Mouse (Mus musculus): ENCODE measurements around the gene Zc3hav1. TPM values are rescaled to one million over a fixed set of nuclear protein-coding genes. Genes with fewer than 3 reads are reported as not detected.

Gene Zc3hav1
- polyA plus RNA-seq, 1 experiment from 2014 or later, result 1.7 TPM

DNA sequence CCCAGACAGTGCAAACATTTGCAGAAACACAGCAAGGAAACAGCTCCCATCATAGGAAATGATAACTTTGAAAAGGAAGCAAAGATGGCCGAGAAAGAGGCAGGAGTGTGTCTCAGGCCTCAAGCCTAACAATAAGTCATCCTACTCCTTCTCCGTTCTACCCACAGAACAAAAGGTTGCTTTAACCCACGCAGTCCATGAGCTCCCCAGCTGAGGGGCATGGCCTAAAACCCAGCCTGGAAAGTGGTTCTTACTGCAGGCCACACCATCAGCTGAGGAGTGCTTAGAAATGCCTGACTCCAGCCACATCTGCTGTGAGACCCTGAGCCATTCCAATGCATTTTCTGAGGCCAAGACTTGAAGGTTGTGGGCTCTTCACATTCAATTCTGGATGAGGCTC, 10.8 kb downstream of the Zc3hav1 start:
- Histone ChIP-seq H3K36me3 (ENCODE audit: control insufficient read depth, insufficient read depth, low read length) (no peaks in the 10 kb centered on the region), H3K27me3 (ENCODE audit: control insufficient read depth, insufficient read depth, low read length) (no peaks in the 10 kb centered on the region), H3K27ac (ENCODE audit: low read depth, low read length) (no peak overlapping the region), H3K4me1 (ENCODE audit: control insufficient read depth, insufficient read depth, low read length) (no peaks in the 10 kb centered on the region), H3K4me3 (ENCODE audit: low read depth, low read length) (no peak overlapping the region), H3K4me2 (no peak overlapping the region), H3K9me3 (ENCODE audit: control insufficient read depth, low read length) (no peaks in the 10 kb centered on the region), H3K9ac (ENCODE audit: low read length) (no peak overlapping the region)
- WGBS, result 56% methylated on average over 3 of the region's 3 CpGs
- DNase-seq (ENCODE audit: low spot score, missing footprints) (no peak), ATAC-seq (ENCODE audit: low FRiP score) (no peak)

DNA sequence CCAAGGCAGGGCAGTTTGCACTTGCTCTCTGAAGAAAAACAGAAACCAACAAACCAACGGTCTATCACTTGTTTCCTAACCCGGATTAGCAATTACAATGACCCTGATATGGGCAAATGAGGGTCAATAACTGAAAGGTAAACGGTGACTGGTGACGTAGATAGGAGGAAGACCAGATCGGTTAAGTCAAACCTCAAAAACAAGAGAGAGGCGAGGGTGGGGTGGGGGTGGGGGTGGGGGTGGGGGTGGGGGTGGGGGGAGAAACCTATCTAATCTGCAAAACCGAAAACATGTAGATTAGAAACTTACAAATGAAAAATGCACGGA, 11.8 kb downstream of the Zc3hav1 start:
- Histone ChIP-seq H3K27me3 (ENCODE audit: control insufficient read depth, insufficient read depth, low read length) (no peaks in the 10 kb centered on the region), H3K4me3 (ENCODE audit: low read depth, low read length) (no peak overlapping the region), H3K9me3 (ENCODE audit: control insufficient read depth, low read length) (no peaks in the 10 kb centered on the region), H3K4me2 (no peak overlapping the region), H3K27ac (ENCODE audit: low read depth, low read length) (no peak overlapping the region), H3K36me3 (ENCODE audit: control insufficient read depth, insufficient read depth, low read length) (no peaks in the 10 kb centered on the region), H3K9ac (ENCODE audit: low read length) (no peak overlapping the region), H3K4me1 (ENCODE audit: control insufficient read depth, insufficient read depth, low read length) (no peaks in the 10 kb centered on the region)
- no peak for DNase-seq (ENCODE audit: low spot score, missing footprints)
- 85% methylated on average over 8 of the region's 8 CpGs for WGBS
- no peak for ATAC-seq (ENCODE audit: low FRiP score)

- no peaks in the 10 kb centered on the region for H3K36me3 ChIP-seq (ENCODE audit: control insufficient read depth, insufficient read depth, low read length)
- no peak for DNase-seq (ENCODE audit: low spot score, missing footprints)
- no peaks in the 10 kb centered on the region for H3K4me1 ChIP-seq (ENCODE audit: control insufficient read depth, insufficient read depth, low read length)
- H3K27me3 ChIP-seq (ENCODE audit: control insufficient read depth, insufficient read depth, low read length), result no peaks in the 10 kb centered on the region
- ATAC-seq (ENCODE audit: low FRiP score), result no peak
- H3K4me2 ChIP-seq, result no peak overlapping the region
- H3K27ac ChIP-seq (ENCODE audit: low read depth, low read length), result no peak overlapping the region
- H3K9ac ChIP-seq (ENCODE audit: low read length), result no peak overlapping the region
- H3K4me3 ChIP-seq (ENCODE audit: low read depth, low read length), result no peak overlapping the region
- no peaks in the 10 kb centered on the region for H3K9me3 ChIP-seq (ENCODE audit: control insufficient read depth, low read length)
- 69% methylated on average over 11 of the region's 11 CpGs for WGBS
Measured at GRCm38 (mm10) chr6:38341751-38342665, 12.4 kb downstream of the Zc3hav1 start.

DNA sequence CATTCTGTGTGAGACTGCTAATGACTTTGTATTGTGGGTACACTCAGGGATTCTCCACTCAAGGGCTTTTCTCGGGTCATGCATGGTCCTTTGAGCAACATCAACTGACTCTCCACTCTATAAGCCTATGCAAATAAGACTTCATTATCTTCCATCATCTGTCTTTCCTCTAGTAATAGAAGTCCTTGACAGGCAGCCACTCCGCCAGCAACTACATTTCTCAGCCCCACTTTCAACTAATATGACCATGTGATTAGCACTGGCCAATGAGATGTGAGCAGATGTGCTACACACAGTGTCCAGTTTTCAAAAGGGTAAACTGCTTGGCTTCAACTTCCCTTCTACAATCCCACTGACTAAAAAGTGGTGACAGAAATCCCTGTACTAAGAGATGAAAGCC, 15.3 kb downstream of the Zc3hav1 start:
- no peaks in the 10 kb centered on the region for H3K9me3 ChIP-seq (ENCODE audit: control insufficient read depth, low read length)
- no peaks in the 10 kb centered on the region for H3K27me3 ChIP-seq (ENCODE audit: control insufficient read depth, insufficient read depth, low read length)
- H3K36me3 ChIP-seq (ENCODE audit: control insufficient read depth, insufficient read depth, low read length), result no peaks in the 10 kb centered on the region
- no peak overlapping the region for H3K4me3 ChIP-seq (ENCODE audit: low read depth, low read length)
- no peaks in the 10 kb centered on the region for H3K4me1 ChIP-seq (ENCODE audit: control insufficient read depth, insufficient read depth, low read length)
- no peak overlapping the region for H3K4me2 ChIP-seq
- ATAC-seq (ENCODE audit: low FRiP score) (no peak), DNase-seq (ENCODE audit: low spot score, missing footprints) (no peak)
- H3K9ac ChIP-seq (ENCODE audit: low read length), result no peak overlapping the region
- no peak overlapping the region for H3K27ac ChIP-seq (ENCODE audit: low read depth, low read length)
- 69% methylated on average over 2 of the region's 2 CpGs for WGBS

GRCm38 (mm10) chr6:38337951-38338350, 16.5 kb downstream of the Zc3hav1 start:
- WGBS, result 88% methylated on average over 6 of the region's 6 CpGs
- H3K9ac ChIP-seq (ENCODE audit: low read length), result no peak overlapping the region
- ATAC-seq (ENCODE audit: low FRiP score), result no peak
- H3K27me3 ChIP-seq (ENCODE audit: control insufficient read depth, insufficient read depth, low read length), result no peaks in the 10 kb centered on the region
- no peak overlapping the region for H3K27ac ChIP-seq (ENCODE audit: low read depth, low read length)
- H3K4me2 ChIP-seq, result no peak overlapping the region
- H3K36me3 ChIP-seq (ENCODE audit: control insufficient read depth, insufficient read depth, low read length), result no peaks in the 10 kb centered on the region
- no peak overlapping the region for H3K4me3 ChIP-seq (ENCODE audit: low read depth, low read length)
- no peaks in the 10 kb centered on the region for H3K4me1 ChIP-seq (ENCODE audit: control insufficient read depth, insufficient read depth, low read length)
- H3K9me3 ChIP-seq (ENCODE audit: control insufficient read depth, low read length), result no peaks in the 10 kb centered on the region
- DNase-seq (ENCODE audit: low spot score, missing footprints), result no peak

DNA sequence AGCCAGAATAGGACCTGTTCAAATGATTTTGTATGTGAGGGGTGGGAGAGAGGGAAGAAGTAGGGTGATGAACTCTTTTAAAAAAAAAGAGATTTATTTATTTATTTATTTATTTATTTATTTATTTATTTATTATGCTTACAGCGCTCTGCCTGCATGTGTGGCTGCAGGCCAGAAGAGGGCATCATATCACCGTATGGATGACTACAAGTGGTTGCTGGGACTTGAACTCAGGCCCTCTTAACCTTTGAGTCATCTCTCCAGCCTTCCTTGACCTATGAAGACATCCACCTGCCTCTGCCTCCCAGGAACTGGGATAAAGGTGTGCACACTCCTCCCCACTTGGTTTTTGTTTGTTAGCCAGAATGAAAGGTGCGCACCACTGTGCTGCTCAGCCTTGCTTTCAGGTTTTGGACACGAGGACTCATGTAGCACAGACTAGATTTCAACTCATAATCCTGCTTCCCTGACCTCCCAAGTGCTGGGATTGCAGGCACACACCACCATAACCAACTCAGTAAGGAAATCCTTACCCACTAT, 17.2 kb downstream of the Zc3hav1 start:
- no peak overlapping the region for H3K27ac ChIP-seq (ENCODE audit: low read depth, low read length)
- ATAC-seq (ENCODE audit: low FRiP score) (no peak), DNase-seq (ENCODE audit: low spot score, missing footprints) (no peak)
- H3K9ac ChIP-seq (ENCODE audit: low read length), result no peak overlapping the region
- H3K9me3 ChIP-seq (ENCODE audit: control insufficient read depth, low read length), result no peaks in the 10 kb centered on the region
- H3K27me3 ChIP-seq (ENCODE audit: control insufficient read depth, insufficient read depth, low read length), result no peaks in the 10 kb centered on the region
- H3K4me2 ChIP-seq, result no peak overlapping the region
- H3K4me1 ChIP-seq (ENCODE audit: control insufficient read depth, insufficient read depth, low read length), result no peaks in the 10 kb centered on the region
- no peaks in the 10 kb centered on the region for H3K36me3 ChIP-seq (ENCODE audit: control insufficient read depth, insufficient read depth, low read length)
- no peak overlapping the region for H3K4me3 ChIP-seq (ENCODE audit: low read depth, low read length)
- WGBS, result 90% methylated on average over 4 of the region's 4 CpGs

- H3K4me2 ChIP-seq, result no peak overlapping the region
- DNase-seq (ENCODE audit: low spot score, missing footprints) (peak; percentile 17), ATAC-seq (ENCODE audit: low FRiP score) (no peak)
- 91% methylated on average over 6 of the region's 6 CpGs for WGBS
- H3K9ac ChIP-seq (ENCODE audit: low read length), result no peak overlapping the region
- no peaks in the 10 kb centered on the region for H3K4me1 ChIP-seq (ENCODE audit: control insufficient read depth, insufficient read depth, low read length)
- no peaks in the 10 kb centered on the region for H3K36me3 ChIP-seq (ENCODE audit: control insufficient read depth, insufficient read depth, low read length)
- H3K9me3 ChIP-seq (ENCODE audit: control insufficient read depth, low read length), result no peaks in the 10 kb centered on the region
- no peak overlapping the region for H3K4me3 ChIP-seq (ENCODE audit: low read depth, low read length)
- H3K27ac ChIP-seq (ENCODE audit: low read depth, low read length), result no peak overlapping the region
- H3K27me3 ChIP-seq (ENCODE audit: control insufficient read depth, insufficient read depth, low read length), result no peaks in the 10 kb centered on the region
Measured at GRCm38 (mm10) chr6:38335264-38335663, 19.1 kb downstream of the Zc3hav1 start.

DNA sequence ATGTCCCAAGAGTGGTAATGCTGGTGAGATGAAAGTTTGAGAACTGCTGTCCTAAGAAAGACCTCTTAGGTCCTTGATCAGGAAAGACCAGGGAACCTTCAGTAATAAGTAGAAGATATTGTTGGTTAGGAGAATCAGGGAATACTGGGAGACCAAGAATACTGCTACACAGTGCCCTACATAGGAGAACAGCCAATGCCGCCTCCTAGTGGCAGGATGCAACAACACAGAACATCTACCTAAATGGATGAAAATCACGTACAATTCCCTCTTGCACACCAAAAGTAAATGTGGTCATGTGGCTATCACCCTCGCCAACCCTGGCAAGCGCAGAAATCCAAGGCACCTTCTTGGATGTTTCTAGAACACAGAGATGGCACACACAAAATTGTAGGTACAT, 27.8 kb downstream of the Zc3hav1 start:
- H3K27ac ChIP-seq (ENCODE audit: low read depth, low read length), result no peak overlapping the region
- H3K4me3 ChIP-seq (ENCODE audit: low read depth, low read length), result no peak overlapping the region
- no peaks in the 10 kb centered on the region for H3K4me1 ChIP-seq (ENCODE audit: control insufficient read depth, insufficient read depth, low read length)
- no peaks in the 10 kb centered on the region for H3K9me3 ChIP-seq (ENCODE audit: control insufficient read depth, low read length)
- 22% methylated on average over 4 of the region's 4 CpGs for WGBS
- peak; percentile 95 for DNase-seq (ENCODE audit: low spot score, missing footprints)
- no peaks in the 10 kb centered on the region for H3K27me3 ChIP-seq (ENCODE audit: control insufficient read depth, insufficient read depth, low read length)
- peak; percentile 55 for ATAC-seq (ENCODE audit: low FRiP score)
- no peaks in the 10 kb centered on the region for H3K36me3 ChIP-seq (ENCODE audit: control insufficient read depth, insufficient read depth, low read length)
- no peak overlapping the region for H3K4me2 ChIP-seq
- H3K9ac ChIP-seq (ENCODE audit: low read length), result no peak overlapping the region

GRCm38 (mm10) chr6:38320621-38321020, 33.8 kb downstream of the Zc3hav1 start:
- Histone ChIP-seq H3K9ac (ENCODE audit: low read length) (no peak overlapping the region), H3K4me1 (ENCODE audit: control insufficient read depth, insufficient read depth, low read length) (no peaks in the 10 kb centered on the region), H3K36me3 (ENCODE audit: control insufficient read depth, insufficient read depth, low read length) (no peaks in the 10 kb centered on the region), H3K4me2 (no peak overlapping the region), H3K27me3 (ENCODE audit: control insufficient read depth, insufficient read depth, low read length) (no peaks in the 10 kb centered on the region), H3K9me3 (ENCODE audit: control insufficient read depth, low read length) (no peaks in the 10 kb centered on the region), H3K4me3 (ENCODE audit: low read depth, low read length) (no peak overlapping the region), H3K27ac (ENCODE audit: low read depth, low read length) (no peak overlapping the region)
- WGBS, result 95% methylated on average over 9 of the region's 9 CpGs
- DNase-seq (ENCODE audit: low spot score, missing footprints) (no peak), ATAC-seq (ENCODE audit: low FRiP score) (no peak)
